Mouse (Mus musculus) neural tube, embryonic 13.5 days (tissue): Measurements from ENCODE around the gene Olfr1411. TPM values are rescaled to one million over a fixed set of nuclear protein-coding genes. Genes with fewer than 3 reads are reported as not detected.

Experiments
- ATAC-seq: fragments of 200-750 bp; cut with Nextera tagmentation; 2 replicates; pipeline ENCODE4 v1.8.0; 2017; ENCODE audit warnings: low read depth, mild to moderate bottlenecking, moderate TSS enrichment, moderate library complexity
- H3K27ac ChIP-seq: fragments of 300-500 bp; sonication (generic); replicated peaks from 2 replicates; pipeline ENCODE4 v1.5.1; 2015; ENCODE audit warnings: moderate library complexity, mild to moderate bottlenecking, inconsistent platforms
- H3K27me3 ChIP-seq: fragments of 300-500 bp; sonication (generic); 2 replicates; pipeline ENCODE4 v1.6.1; 2015; ENCODE audit warnings: mild to moderate bottlenecking, inconsistent platforms
- H3K36me3 ChIP-seq: fragments of 300-500 bp; sonication (generic); 2 replicates; pipeline ENCODE4 v1.6.1; 2015; ENCODE audit warnings: mild to moderate bottlenecking, inconsistent platforms
- H3K4me1 ChIP-seq: fragments of 300-500 bp; sonication (generic); replicated peaks from 2 replicates; pipeline ENCODE4 v1.6.1; 2015; ENCODE audit warnings: inconsistent platforms
- H3K4me2 ChIP-seq: fragments of 300-500 bp; sonication (generic); 2 replicates; pipeline ENCODE4 v1.6.1; 2015; ENCODE audit warnings: inconsistent platforms, mild to moderate bottlenecking, moderate library complexity
- H3K4me3 ChIP-seq: fragments of 300-500 bp; sonication (generic); 2 replicates; pipeline ENCODE4 v1.5.1; 2015; ENCODE audit warnings: mild to moderate bottlenecking, inconsistent platforms
- H3K9ac ChIP-seq: fragments of 300-500 bp; sonication (generic); 2 replicates; pipeline ENCODE4 v1.6.1; 2015; ENCODE audit warnings: moderate library complexity, mild to moderate bottlenecking, inconsistent platforms
- H3K9me3 ChIP-seq: fragments of 300-500 bp; sonication (generic); 2 replicates; pipeline ENCODE4 v1.6.1; 2016; ENCODE audit warnings: inconsistent platforms
- WGBS: fragments of 180-500 bp; shearing (Covaris S2); methylation state at CpG from one replicate; pipeline ENCODE4 v1.1.7; 2015; 5-methylcytosine and 5-hydroxymethylcytosine counted together
- polyA plus RNA-seq: library from polyadenylated mRNA; unstranded; fragments of >200 nt; fragmentation: Nextera tagmentation; extraction: Ambion mirVana; gene quantifications from 2 replicates; pipeline ENCODE4 v1.2.1, GENCODE M21; 2015

Gene Olfr1411
- not detected in 2 replicates for polyA plus RNA-seq

GRCm38 (mm10) chr1:92594111-92594510 lies at the start of gene Olfr1411:
Gene Olfr1411 (plus strand): TSS chr1:92594411.
- Histone ChIP-seq H3K27ac (no peak within 1 kb of the TSS), H3K9me3 (no peaks in the 10 kb centered on the region), H3K4me2 (no peak within 1 kb of the TSS), H3K27me3 (no peaks in the 10 kb centered on the region), H3K36me3 (no peaks in the 10 kb centered on the region), H3K4me1 (no peaks in the 10 kb centered on the region), H3K4me3 (no peak within 1 kb of the TSS), H3K9ac (no peak within 1 kb of the TSS)
- no peak for ATAC-seq

- H3K4me2 ChIP-seq = no peak overlapping the region
- H3K27me3 ChIP-seq = no peaks in the 10 kb centered on the region
- no peaks in the 10 kb centered on the region for H3K9me3 ChIP-seq
- no peaks in the 10 kb centered on the region for H3K36me3 ChIP-seq
- no peaks in the 10 kb centered on the region for H3K4me1 ChIP-seq
- no peak overlapping the region for H3K9ac ChIP-seq
- ATAC-seq = no peak
- H3K4me3 ChIP-seq = no peak overlapping the region
- no peak overlapping the region for H3K27ac ChIP-seq
- 81% methylated on average over 2 of the region's 2 CpGs for WGBS
These were observed 48.3 kb upstream of the Olfr1411 start for GRCm38 (mm10) chr1:92545929-92546328.

GRCm38 (mm10) chr1:92571022-92571421 lies 23.2 kb upstream of the Olfr1411 start, which contains the start of gene Olfr1413:
Gene Olfr1413 (plus strand): TSS chr1:92571322.
- no peaks in the 10 kb centered on the region for H3K36me3 ChIP-seq
- H3K9ac ChIP-seq = no peak within 1 kb of the TSS
- no peaks in the 10 kb centered on the region for H3K27me3 ChIP-seq
- no peaks in the 10 kb centered on the region for H3K4me1 ChIP-seq
- H3K4me3 ChIP-seq = no peak within 1 kb of the TSS
- H3K9me3 ChIP-seq = no peaks in the 10 kb centered on the region
- no peak within 1 kb of the TSS for H3K27ac ChIP-seq
- ATAC-seq = no peak
- H3K4me2 ChIP-seq = no peak within 1 kb of the TSS
- 86% methylated on average over 3 of the region's 3 CpGs for WGBS

GRCm38 (mm10) chr1:92585479-92585878 lies 8.7 kb upstream of the Olfr1411 start, which contains the start of gene Olfr1412:
Gene Olfr1412 (plus strand): TSS chr1:92585779.
- Histone ChIP-seq H3K4me3 (no peak within 1 kb of the TSS), H3K4me1 (no peaks in the 10 kb centered on the region), H3K9ac (no peak within 1 kb of the TSS), H3K36me3 (no peaks in the 10 kb centered on the region), H3K9me3 (peaks cover 5% of the 10 kb centered on the region; the same call in 1 of the 2 replicates), H3K27me3 (no peaks in the 10 kb centered on the region), H3K4me2 (no peak within 1 kb of the TSS), H3K27ac (no peak within 1 kb of the TSS)
- ATAC-seq = no peak
- WGBS = 79% methylated on average over 2 of the region's 2 CpGs

GRCm38 (mm10) chr1:92596019-92596418 lies 1.8 kb downstream of the Olfr1411 start:
- H3K9ac ChIP-seq = no peak overlapping the region
- no peak for ATAC-seq
- H3K9me3 ChIP-seq = no peaks in the 10 kb centered on the region
- H3K27ac ChIP-seq = no peak overlapping the region
- no peaks in the 10 kb centered on the region for H3K27me3 ChIP-seq
- H3K4me1 ChIP-seq = no peaks in the 10 kb centered on the region
- no peak overlapping the region for H3K4me2 ChIP-seq
- WGBS = 81% methylated on average over 3 of the region's 3 CpGs
- no peaks in the 10 kb centered on the region for H3K36me3 ChIP-seq
- no peak overlapping the region for H3K4me3 ChIP-seq

- no peaks in the 10 kb centered on the region for H3K4me1 ChIP-seq
- WGBS = 79% methylated on average over 1 of the region's 1 CpGs
These were observed 11.3 kb downstream of the Olfr1411 start, which contains the start of gene Olfr1410 for GRCm38 (mm10) chr1:92605482-92605881. Gene Olfr1410 (plus strand): TSS chr1:92605782.

GRCm38 (mm10) chr1:92607711-92608110 lies 13.5 kb downstream of the Olfr1411 start:
- Histone ChIP-seq H3K4me3 (no peak overlapping the region), H3K4me2 (no peak overlapping the region), H3K9me3 (no peaks in the 10 kb centered on the region), H3K27ac (no peak overlapping the region), H3K27me3 (peaks cover 9% of the 10 kb centered on the region; the same call in 1 of the 2 replicates), H3K4me1 (no peaks in the 10 kb centered on the region), H3K36me3 (no peaks in the 10 kb centered on the region), H3K9ac (no peak overlapping the region)
- WGBS = 76% methylated on average over 4 of the region's 4 CpGs
- no peak for ATAC-seq

More at GRCm38 (mm10) chr1:92605482-92605881, 11.3 kb downstream of the Olfr1411 start, which contains the start of gene Olfr1410:
- H3K27ac ChIP-seq = no peak within 1 kb of the TSS
- H3K27me3 ChIP-seq = no peaks in the 10 kb centered on the region
- H3K9ac ChIP-seq = no peak within 1 kb of the TSS
- no peak for ATAC-seq
- H3K36me3 ChIP-seq = no peaks in the 10 kb centered on the region
- no peaks in the 10 kb centered on the region for H3K9me3 ChIP-seq
- no peak within 1 kb of the TSS for H3K4me2 ChIP-seq
- H3K4me3 ChIP-seq = no peak within 1 kb of the TSS

GRCm38 (mm10) chr1:92611008-92611407 lies 16.8 kb downstream of the Olfr1411 start:
- ATAC-seq = no peak
- H3K9ac ChIP-seq = no peak overlapping the region
- H3K27me3 ChIP-seq = peaks cover 9% of the 10 kb centered on the region; the same call in 1 of the 2 replicates
- H3K4me3 ChIP-seq = no peak overlapping the region
- H3K27ac ChIP-seq = no peak overlapping the region
- no peaks in the 10 kb centered on the region for H3K36me3 ChIP-seq
- no peaks in the 10 kb centered on the region for H3K4me1 ChIP-seq
- H3K4me2 ChIP-seq = no peak overlapping the region
- no peaks in the 10 kb centered on the region for H3K9me3 ChIP-seq
- 9% methylated on average over 5 of the region's 5 CpGs for WGBS

GRCm38 (mm10) chr1:92613175-92613574 lies 19.0 kb downstream of the Olfr1411 start:
- peaks cover 9% of the 10 kb centered on the region; the same call in 1 of the 2 replicates for H3K27me3 ChIP-seq
- H3K9me3 ChIP-seq = no peaks in the 10 kb centered on the region
- no peak overlapping the region for H3K27ac ChIP-seq
- no peak overlapping the region for H3K9ac ChIP-seq
- no peak overlapping the region for H3K4me3 ChIP-seq
- H3K4me1 ChIP-seq = no peaks in the 10 kb centered on the region
- ATAC-seq = no peak
- 44% methylated on average over 4 of the region's 4 CpGs for WGBS
- H3K4me2 ChIP-seq = no peak overlapping the region
- no peaks in the 10 kb centered on the region for H3K36me3 ChIP-seq

- ATAC-seq = no peak
- Histone ChIP-seq H3K9ac (no peak overlapping the region), H3K27me3 (peaks cover 9% of the 10 kb centered on the region; the same call in 1 of the 2 replicates), H3K36me3 (no peaks in the 10 kb centered on the region), H3K4me2 (no peak overlapping the region), H3K4me3 (no peak overlapping the region), H3K27ac (no peak overlapping the region), H3K4me1 (no peaks in the 10 kb centered on the region), H3K9me3 (no peaks in the 10 kb centered on the region)
- WGBS = 13% methylated on average over 1 of the region's 1 CpGs
These were observed 20.3 kb downstream of the Olfr1411 start for GRCm38 (mm10) chr1:92614516-92614915.

- no peak overlapping the region for H3K27ac ChIP-seq
- H3K9me3 ChIP-seq = no peaks in the 10 kb centered on the region
- peaks cover 14% of the 10 kb centered on the region; the same call in 1 of the 2 replicates for H3K27me3 ChIP-seq
- no peak overlapping the region for H3K4me3 ChIP-seq
- ATAC-seq = no peak
- H3K4me2 ChIP-seq = no peak overlapping the region
- 84% methylated on average over 1 of the region's 1 CpGs for WGBS
- H3K4me1 ChIP-seq = no peaks in the 10 kb centered on the region
- no peaks in the 10 kb centered on the region for H3K36me3 ChIP-seq
- no peak overlapping the region for H3K9ac ChIP-seq
These were observed 21.8 kb downstream of the Olfr1411 start for GRCm38 (mm10) chr1:92616046-92616445.

GRCm38 (mm10) chr1:92617488-92617887 lies 23.3 kb downstream of the Olfr1411 start, which contains the start of gene Olfr12:
Gene Olfr12 (plus strand): TSS chr1:92617788.
- H3K36me3 ChIP-seq = no peaks in the 10 kb centered on the region
- H3K4me3 ChIP-seq = no peak within 1 kb of the TSS
- no peaks in the 10 kb centered on the region for H3K9me3 ChIP-seq
- H3K4me2 ChIP-seq = no peak within 1 kb of the TSS
- WGBS = 54% methylated on average over 2 of the region's 2 CpGs
- 0 out of 2 replicates have a peak, but pooled peaks cover 5% of the 10 kb centered on the region for H3K27me3 ChIP-seq
- H3K9ac ChIP-seq = no peak within 1 kb of the TSS
- H3K27ac ChIP-seq = no peak within 1 kb of the TSS
- no peaks in the 10 kb centered on the region for H3K4me1 ChIP-seq
- no peak for ATAC-seq

GRCm38 (mm10) chr1:92618360-92618759 lies 24.1 kb downstream of the Olfr1411 start:
- H3K4me3 ChIP-seq = no peak overlapping the region
- H3K9ac ChIP-seq = no peak overlapping the region
- H3K27me3 ChIP-seq = 0 out of 2 replicates have a peak, but pooled peaks cover 5% of the 10 kb centered on the region
- 69% methylated on average over 4 of the region's 4 CpGs for whole genome bisulfite sequencing
- no peak for ATAC-seq
- no peak overlapping the region for H3K27ac ChIP-seq
- H3K9me3 ChIP-seq = no peaks in the 10 kb centered on the region
- no peaks in the 10 kb centered on the region for H3K4me1 ChIP-seq
- H3K36me3 ChIP-seq = no peaks in the 10 kb centered on the region
- H3K4me2 ChIP-seq = no peak overlapping the region
